Mouse (Mus musculus) leukemia stem cell, adult 10-12 weeks (primary cell): ENCODE data around the gene Tra2b. TPM values are rescaled to one million over a fixed set of nuclear protein-coding genes. Genes with fewer than 3 reads are reported as not detected.

ENCODE experiments used
- polyA plus RNA-seq: library from polyadenylated mRNA; stranded (reverse); fragments of >175 nt; gene quantifications from 2 replicates; pipeline ENCODE4 v1.2.3, GENCODE M21; 2012; ENCODE audit warnings: low replicate concordance

Tra2b gene
- 43.6 and 45.4 TPM in 2 replicates for polyA plus RNA-seq

GRCm38 (mm10) chr16:22265849-22266376 is at the start of gene Tra2b:
Gene Tra2b (minus strand): TSS chr16:22266005.

Other genes starting within 250 kb of the Tra2b start
- 0.18 and 0.38 TPM in 2 replicates for gene Igf2bp2, start 102.7 kb downstream of the Tra2b start, polyA plus RNA-seq
- 45.7 and 46.2 TPM in 2 replicates for gene Etv5, start 173.7 kb upstream of the Tra2b start, polyA plus RNA-seq